Mouse (Mus musculus): ENCODE results near the gene Celsr1.

Celsr1 gene

DNA sequence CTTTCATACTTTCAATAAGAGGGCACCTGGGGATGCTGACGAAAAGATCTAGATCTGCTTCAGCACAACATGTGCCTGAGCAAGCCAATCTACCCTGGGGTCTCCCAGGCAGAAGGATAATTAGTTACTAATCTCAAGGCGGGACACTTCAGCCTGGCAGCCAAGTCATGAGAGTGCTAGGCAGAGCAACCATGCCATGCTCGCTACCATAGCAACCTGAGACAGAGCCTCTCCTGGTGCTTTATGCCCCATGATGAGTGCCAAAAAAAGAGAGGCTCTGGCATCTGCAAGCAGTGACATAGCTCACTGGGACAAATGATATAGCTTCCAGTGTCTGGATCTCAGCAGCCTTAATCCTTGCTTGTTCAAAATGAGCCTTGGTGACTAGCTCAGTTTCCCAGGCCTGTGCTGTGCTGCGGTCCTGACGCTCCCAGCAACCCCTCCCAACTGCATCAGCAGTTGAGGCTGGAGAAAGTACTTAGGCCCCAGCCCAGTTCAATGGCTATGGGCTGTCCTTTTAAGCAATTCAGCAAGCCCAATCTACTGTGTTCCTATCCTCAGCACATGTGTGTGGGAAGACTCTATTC lies 32.8 kb downstream of the Celsr1 start:
- Histone ChIP-seq H3K27me3 (ENCODE audit: control insufficient read depth, insufficient read depth, low read length, poor library complexity, severe bottlenecking) (no peaks in the 10 kb centered on the region), H3K36me3 (ENCODE audit: control insufficient read depth, insufficient read depth, low read length, poor library complexity, severe bottlenecking) (no peaks in the 10 kb centered on the region)
- DNase-seq (ENCODE audit: low read depth, low spot score) = no peak

DNA sequence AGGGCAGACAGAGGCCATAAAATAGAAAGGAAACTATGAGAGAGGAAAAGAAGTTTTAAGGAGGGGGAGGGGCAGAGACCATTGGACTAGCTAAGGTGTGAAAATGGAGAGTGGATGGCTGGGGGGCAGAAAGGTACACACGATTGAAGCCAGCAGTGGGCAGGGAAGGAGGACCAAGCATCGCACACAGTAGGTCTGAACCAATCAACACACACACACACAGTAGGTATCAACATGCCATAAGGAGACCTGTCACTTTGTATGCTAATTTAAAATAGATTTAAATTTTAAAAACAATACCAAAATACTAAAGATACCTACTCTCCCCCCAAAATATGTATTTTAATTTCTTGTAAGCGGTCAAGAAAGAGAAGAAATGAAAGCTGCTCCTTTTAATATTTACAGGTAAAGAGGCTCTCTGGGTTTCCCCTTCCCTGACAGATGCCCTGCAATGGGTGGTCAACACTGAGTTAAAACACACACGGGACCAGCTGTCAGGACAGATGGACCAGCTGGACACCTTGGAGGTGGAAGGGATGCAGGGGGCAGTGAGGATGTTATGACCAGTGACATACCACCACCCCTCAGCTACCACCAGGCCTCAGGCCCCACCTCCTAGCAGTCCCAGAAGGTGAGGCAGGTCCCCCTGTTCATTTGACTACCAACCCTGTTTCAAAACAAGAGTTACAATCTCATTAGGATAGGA lies 34.9 kb downstream of the Celsr1 start:
- DNase-seq (ENCODE audit: low read depth, low spot score) = no peak
- H3K27me3 ChIP-seq (ENCODE audit: control insufficient read depth, insufficient read depth, low read length, poor library complexity, severe bottlenecking) = no peaks in the 10 kb centered on the region

DNA sequence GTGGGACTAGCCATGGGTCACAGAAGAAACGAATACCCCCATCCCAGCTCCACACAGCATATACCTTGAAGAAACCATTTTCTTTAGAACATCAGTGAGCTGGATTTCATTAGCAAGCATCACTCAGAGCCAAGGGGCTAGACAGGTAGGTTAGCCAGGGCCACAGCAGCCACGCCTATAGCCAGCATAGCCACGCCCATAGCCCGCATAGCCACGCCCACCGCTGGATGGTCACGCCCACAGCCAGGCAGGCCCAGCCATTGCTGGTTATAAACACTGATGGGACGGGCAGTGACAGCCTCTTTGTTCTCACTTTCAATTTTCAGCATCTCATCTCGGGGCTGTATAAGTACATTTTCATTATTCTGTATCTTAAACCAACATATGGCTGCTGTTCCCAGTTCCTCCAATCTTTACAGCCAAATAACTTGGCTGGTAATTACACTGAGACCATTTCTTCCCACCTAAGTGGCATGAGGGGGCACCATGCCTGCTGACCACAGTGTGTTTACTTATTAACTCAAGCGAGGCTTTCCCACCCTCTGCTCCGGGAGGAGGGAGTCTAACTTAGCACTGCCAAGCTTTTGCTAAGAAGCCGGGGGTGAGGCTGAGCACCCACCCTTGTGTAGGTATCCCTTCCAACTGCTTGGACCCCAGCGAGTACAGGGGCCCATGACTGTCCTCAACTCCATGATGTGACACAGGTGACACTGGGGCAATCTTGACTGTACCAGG lies 37.4 kb downstream of the Celsr1 start:
- Histone ChIP-seq H3K27me3 (ENCODE audit: control insufficient read depth, insufficient read depth, low read length, poor library complexity, severe bottlenecking) (no peaks in the 10 kb centered on the region), H3K36me3 (ENCODE audit: control insufficient read depth, insufficient read depth, low read length, poor library complexity, severe bottlenecking) (no peaks in the 10 kb centered on the region)
- DNase-seq (ENCODE audit: low read depth, low spot score) = peak; percentile 15

More for the DNA sequence above, 34.9 kb downstream of the Celsr1 start:
- H3K36me3 ChIP-seq (ENCODE audit: control insufficient read depth, insufficient read depth, low read length, poor library complexity, severe bottlenecking) = no peaks in the 10 kb centered on the region

DNA sequence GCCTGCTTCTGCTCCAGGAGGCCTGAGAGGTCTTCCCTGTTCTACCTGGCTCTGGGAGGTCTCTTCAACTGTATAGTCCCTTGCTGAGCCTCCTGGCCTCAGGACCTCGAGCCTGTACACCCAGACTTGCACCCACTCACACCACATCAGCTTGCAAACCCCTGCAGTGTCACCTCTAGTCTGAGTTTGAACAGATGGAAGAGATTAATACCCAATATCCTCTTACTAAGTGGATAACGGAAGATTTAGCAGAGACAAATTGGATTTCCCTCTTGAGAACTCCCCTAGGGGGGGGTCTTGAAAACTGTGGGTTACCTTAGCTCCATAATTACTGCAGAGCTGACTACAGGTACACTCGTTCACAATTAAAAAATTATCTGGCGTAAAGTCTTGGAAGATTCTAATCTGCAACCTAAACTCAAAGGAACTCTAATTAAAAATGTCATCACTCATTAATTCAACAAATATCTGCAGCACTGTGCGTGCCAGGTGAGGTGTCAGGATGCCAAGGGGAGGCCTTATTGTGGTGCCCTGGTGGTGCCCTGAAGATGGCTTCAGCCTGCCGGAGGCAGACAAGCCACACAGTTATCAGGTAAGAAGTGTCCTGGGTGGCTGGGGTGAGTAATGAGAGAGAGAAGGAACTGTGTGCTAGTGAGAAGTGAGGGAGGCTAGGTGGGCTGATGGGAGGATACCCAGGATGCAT lies 38.5 kb downstream of the Celsr1 start:
- DNase-seq (ENCODE audit: low read depth, low spot score) = no peak
- no peaks in the 10 kb centered on the region for H3K36me3 ChIP-seq (ENCODE audit: control insufficient read depth, insufficient read depth, low read length, poor library complexity, severe bottlenecking)
- no peaks in the 10 kb centered on the region for H3K27me3 ChIP-seq (ENCODE audit: control insufficient read depth, insufficient read depth, low read length, poor library complexity, severe bottlenecking)

DNA sequence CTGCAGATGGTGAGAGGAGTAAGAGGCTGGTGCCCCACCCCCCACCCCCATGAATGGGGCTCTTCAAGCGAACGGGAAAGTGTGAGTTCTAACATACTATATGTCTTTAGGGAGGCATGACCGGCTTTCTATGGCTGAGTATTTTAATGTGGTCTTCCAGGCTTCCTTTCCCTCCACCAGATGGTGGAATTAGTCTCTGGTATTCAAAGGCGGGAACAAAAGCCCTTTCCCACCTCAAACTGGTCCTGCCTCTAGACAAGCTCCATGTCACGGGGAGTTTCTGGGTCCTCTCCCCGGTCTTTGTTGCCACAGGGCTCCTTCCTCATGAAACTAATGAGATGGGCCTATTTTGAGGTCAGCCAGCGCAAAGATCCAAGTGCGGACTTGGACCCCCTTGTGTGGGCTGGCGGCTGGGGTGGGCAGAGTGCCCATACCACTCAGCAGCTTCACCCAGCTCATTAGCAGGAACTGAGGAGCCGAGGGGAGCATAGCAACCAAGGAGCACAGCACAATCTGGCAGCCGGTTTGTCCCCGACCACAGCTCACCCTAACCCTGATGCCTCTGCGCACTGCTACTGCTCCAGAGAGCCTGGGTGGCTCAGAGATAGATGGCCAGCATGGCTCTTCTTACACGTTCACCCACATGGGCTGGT lies 39.5 kb downstream of the Celsr1 start:
- Histone ChIP-seq H3K36me3 (ENCODE audit: control insufficient read depth, insufficient read depth, low read length, poor library complexity, severe bottlenecking) (no peaks in the 10 kb centered on the region), H3K27me3 (ENCODE audit: control insufficient read depth, insufficient read depth, low read length, poor library complexity, severe bottlenecking) (no peaks in the 10 kb centered on the region)
- no peak for DNase-seq (ENCODE audit: low read depth, low spot score)

DNA sequence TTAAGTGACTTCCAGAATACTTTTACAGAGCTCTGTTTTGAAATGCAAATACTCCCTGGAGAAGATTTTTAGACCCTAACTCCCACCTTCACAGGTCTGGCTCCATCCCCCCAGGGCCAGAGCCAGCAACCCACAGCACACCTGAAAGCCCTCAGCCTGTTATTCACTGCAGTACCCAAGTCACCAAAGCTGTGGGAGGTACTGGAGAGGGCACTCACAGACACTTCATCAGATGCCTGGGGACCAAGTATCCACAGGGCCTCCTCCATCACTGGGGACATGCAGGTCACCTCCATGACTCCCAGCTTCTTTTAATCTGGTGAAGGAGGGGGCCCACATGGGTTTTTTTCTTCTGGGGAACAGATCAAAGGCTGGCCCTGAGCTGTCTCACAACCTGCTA lies 40.2 kb downstream of the Celsr1 start:
- no peak for DNase-seq (ENCODE audit: low read depth, low spot score)
- Histone ChIP-seq H3K27me3 (ENCODE audit: control insufficient read depth, insufficient read depth, low read length, poor library complexity, severe bottlenecking) (no peaks in the 10 kb centered on the region), H3K36me3 (ENCODE audit: control insufficient read depth, insufficient read depth, low read length, poor library complexity, severe bottlenecking) (no peaks in the 10 kb centered on the region)

DNA sequence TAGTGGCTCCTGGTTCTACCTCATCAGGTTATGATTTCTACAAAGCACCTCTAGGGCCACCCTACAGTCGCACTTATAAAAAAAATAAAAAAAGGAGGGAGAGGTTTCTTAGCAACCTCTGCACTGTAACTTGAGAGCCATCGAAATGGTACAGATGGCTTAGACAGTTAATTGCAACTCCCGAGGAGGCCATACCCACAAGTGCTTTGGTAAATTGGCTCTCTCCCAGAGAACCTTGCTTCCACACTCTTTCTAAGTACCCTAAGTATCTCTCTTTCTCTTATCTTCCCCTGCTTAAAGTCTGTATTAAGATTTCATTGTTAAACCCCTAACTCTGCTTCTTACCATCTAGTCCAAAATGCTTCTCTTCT lies 41.5 kb downstream of the Celsr1 start:
- Histone ChIP-seq H3K36me3 (ENCODE audit: control insufficient read depth, insufficient read depth, low read length, poor library complexity, severe bottlenecking) (no peaks in the 10 kb centered on the region), H3K27me3 (ENCODE audit: control insufficient read depth, insufficient read depth, low read length, poor library complexity, severe bottlenecking) (no peaks in the 10 kb centered on the region)
- DNase-seq (ENCODE audit: low read depth, low spot score) = no peak

DNA sequence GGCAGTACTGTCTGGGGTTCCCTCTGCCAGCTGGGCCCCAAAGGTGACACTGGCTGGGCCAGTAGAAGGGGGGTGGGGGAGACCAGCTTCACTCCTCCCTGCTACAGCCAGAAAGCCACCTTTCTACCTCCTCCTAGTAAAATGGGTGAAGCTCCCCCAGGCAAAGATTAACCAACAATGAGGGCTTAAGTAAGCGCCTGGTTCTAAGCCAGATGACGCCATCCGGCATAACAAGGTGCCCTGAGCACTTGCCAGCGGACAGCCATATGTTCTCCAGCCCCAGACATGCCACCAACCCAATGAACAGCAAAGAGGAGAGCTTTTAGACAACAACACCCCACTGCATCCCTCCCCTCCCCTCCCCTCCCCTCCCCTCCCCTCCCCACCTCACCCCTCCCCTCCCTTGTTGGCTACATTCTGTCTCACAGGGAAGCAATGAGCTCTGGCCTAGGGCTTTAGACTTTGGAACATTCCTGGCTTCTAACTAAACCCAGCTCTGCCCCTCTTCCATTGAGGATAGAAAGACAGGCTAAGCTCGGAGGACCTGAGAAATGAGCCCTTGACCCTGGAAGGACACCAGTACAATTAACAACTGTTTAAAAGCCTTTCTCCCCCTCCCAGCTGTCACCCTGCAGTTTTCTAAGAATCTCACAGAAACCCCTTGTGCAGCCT lies 42.0 kb downstream of the Celsr1 start:
- Histone ChIP-seq H3K36me3 (ENCODE audit: control insufficient read depth, insufficient read depth, low read length, poor library complexity, severe bottlenecking) (no peaks in the 10 kb centered on the region), H3K27me3 (ENCODE audit: control insufficient read depth, insufficient read depth, low read length, poor library complexity, severe bottlenecking) (no peaks in the 10 kb centered on the region)
- no peak for DNase-seq (ENCODE audit: low read depth, low spot score)

DNA sequence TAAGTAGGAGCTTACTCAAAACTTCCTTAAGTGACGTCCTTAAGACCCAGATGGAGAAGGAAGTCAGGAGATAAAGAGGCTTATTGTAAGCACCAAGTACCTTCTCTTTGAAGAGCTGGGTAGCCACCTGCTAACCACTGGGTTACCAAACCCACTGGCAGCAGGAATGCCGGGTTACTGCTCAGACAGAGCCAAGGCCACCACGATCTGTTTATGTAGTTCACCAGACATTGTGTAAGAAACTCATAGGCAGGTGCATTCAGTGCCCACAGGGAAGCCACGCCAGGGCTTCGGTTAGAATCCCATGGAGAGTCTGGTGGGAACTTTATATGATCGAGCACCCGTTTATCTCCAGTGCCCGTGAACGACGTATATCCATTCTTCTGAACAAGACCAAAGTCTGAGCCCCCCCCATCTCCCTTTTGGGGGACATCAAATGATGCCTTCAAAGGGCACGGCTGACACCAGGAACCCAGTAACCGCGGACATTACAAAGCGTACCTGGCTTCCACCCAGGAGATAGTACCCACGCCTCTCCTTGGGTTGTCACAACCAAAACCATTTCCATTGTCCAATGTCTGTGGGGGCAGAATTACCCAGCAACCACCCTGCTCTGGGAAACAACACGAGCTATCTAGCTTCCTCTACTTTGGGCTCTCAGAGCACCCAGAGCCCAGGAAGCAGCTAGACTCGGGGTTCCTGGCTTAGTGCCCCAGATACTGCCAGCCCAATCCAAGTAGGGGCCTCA lies 42.7 kb downstream of the Celsr1 start:
- Histone ChIP-seq H3K27me3 (ENCODE audit: control insufficient read depth, insufficient read depth, low read length, poor library complexity, severe bottlenecking) (no peaks in the 10 kb centered on the region), H3K36me3 (ENCODE audit: control insufficient read depth, insufficient read depth, low read length, poor library complexity, severe bottlenecking) (no peaks in the 10 kb centered on the region)
- DNase-seq (ENCODE audit: low read depth, low spot score) = no peak

DNA sequence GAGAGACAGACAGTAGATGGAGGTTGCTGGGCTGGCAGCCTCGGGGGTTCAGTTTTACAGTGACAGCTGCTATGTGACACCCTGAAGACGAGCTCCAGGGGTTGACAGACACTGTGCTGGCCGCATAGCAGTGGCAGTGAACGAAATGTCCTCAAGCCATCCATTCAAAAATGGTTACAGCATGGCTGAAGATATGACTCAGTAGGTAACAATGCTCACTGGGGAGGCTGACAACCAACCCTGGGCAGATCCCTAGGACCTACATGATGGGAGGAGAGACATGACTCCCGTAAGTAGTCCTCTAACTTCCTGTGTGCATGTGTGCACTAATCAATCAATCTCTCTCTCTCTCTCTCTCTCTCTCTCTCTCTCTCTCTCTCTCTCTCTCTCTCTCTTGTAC lies 45.7 kb downstream of the Celsr1 start:
- Histone ChIP-seq H3K27me3 (ENCODE audit: control insufficient read depth, insufficient read depth, low read length, poor library complexity, severe bottlenecking) (no peaks in the 10 kb centered on the region), H3K36me3 (ENCODE audit: control insufficient read depth, insufficient read depth, low read length, poor library complexity, severe bottlenecking) (no peaks in the 10 kb centered on the region)
- DNase-seq (ENCODE audit: low read depth, low spot score) = no peak

DNA sequence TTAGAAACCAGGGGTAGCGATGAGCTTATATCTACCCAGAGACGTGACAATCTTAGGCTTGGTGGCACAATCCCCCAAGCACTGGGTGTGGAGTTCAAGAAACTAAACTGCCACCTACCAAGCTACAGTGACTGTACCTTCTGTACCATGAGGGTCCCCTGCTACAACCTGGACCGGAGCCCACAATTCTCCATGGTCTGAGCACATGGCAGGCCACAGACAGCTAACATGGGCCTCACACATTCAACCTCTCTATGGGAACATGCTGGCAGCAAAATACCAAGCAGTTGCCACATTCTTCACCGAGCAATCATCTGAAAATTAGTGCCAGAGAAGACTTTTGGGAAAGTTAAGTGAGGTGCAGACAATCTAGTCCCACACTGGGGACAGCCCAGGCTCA lies 47.4 kb downstream of the Celsr1 start:
- DNase-seq (ENCODE audit: low read depth, low spot score) = no peak
- Histone ChIP-seq H3K36me3 (ENCODE audit: control insufficient read depth, insufficient read depth, low read length, poor library complexity, severe bottlenecking) (no peaks in the 10 kb centered on the region), H3K27me3 (ENCODE audit: control insufficient read depth, insufficient read depth, low read length, poor library complexity, severe bottlenecking) (no peaks in the 10 kb centered on the region)

DNA sequence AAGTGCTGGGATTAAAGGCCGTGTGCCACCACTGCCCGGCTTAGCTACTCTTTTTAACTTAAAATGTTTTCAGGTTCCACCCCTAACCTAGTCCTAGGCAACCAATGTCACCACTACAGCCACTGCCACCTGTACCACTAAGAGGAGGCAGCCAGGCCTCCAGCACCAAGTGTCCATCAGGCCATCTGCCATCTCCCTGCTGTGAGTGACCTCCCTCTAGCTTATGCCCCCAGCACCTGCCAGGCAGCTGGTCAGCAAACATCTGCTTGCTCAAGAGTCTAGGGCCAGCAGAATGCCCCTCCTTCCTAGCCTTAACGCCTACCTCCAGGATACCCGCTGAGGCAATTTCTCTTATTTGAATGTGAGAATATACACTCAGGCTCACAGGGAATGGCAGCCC lies 48.0 kb downstream of the Celsr1 start:
- no peaks in the 10 kb centered on the region for H3K27me3 ChIP-seq (ENCODE audit: control insufficient read depth, insufficient read depth, low read length, poor library complexity, severe bottlenecking)
- H3K36me3 ChIP-seq (ENCODE audit: control insufficient read depth, insufficient read depth, low read length, poor library complexity, severe bottlenecking) = no peaks in the 10 kb centered on the region
- no peak for DNase-seq (ENCODE audit: low read depth, low spot score)

DNA sequence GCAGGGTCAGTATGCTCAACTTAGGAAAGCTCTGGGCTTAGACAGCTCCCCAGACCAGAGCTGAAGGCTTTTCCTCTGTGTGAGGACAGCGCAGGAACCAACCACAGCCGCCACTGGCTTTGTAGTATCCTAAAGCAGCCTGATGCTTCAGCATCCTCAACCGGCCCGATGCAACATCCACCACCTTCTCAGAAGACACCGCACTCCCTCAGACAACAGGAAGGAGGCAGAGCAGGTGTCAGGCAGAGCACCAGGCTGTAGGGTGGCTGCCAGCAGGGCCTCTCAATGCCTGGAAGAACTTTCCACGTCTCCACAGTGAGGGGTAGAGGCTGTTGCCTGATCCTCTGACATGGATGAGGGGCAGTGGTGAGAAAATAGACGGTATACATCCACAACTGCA lies 50.4 kb downstream of the Celsr1 start:
- no peak for DNase-seq (ENCODE audit: low read depth, low spot score)
- Histone ChIP-seq H3K27me3 (ENCODE audit: control insufficient read depth, insufficient read depth, low read length, poor library complexity, severe bottlenecking) (no peaks in the 10 kb centered on the region), H3K36me3 (ENCODE audit: control insufficient read depth, insufficient read depth, low read length, poor library complexity, severe bottlenecking) (no peaks in the 10 kb centered on the region)

DNA sequence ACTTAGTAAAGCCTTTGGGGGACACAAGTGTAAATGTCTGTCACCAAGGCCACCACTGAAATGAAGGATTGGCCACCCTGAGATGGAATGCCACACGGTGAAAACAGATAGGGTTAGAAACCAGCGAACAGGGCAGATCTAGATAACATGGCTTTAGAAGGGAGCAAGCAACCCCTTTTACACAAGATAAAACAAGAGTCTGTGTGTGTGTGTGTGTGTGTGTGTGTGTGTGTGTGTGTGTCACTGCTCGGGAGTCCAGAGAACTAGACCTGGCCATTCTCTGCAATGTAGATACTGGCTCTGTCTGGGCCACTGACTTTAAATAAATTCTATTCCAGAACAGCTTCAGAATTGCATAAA lies 51.2 kb downstream of the Celsr1 start:
- no peaks in the 10 kb centered on the region for H3K36me3 ChIP-seq (ENCODE audit: control insufficient read depth, insufficient read depth, low read length, poor library complexity, severe bottlenecking)
- no peaks in the 10 kb centered on the region for H3K27me3 ChIP-seq (ENCODE audit: control insufficient read depth, insufficient read depth, low read length, poor library complexity, severe bottlenecking)
- DNase-seq (ENCODE audit: low read depth, low spot score) = no peak
